Mouse (Mus musculus) brain, embryonic 14.5 days (tissue): Measurements from ENCODE around the gene Mlx.

Source experiments
- CTCF ChIP-seq: fragments of 200-500 bp; IDR thresholded peaks from 2 replicates; pipeline ENCODE4 v1.5.1; 2012; ENCODE audit warnings: inconsistent platforms, mild to moderate bottlenecking, moderate library complexity, borderline replicate concordance; ENCODE audit not compliant: insufficient read depth, insufficient read length; ENCODE audit errors: extremely low read depth
- POLR2A ChIP-seq: fragments of 200-500 bp; IDR thresholded peaks from 2 replicates; pipeline ENCODE4 v1.6.1; 2012; ENCODE audit warnings: mild to moderate bottlenecking, inconsistent platforms, borderline replicate concordance; ENCODE audit not compliant: poor library complexity, insufficient read depth, insufficient read length, severe bottlenecking; ENCODE audit errors: extremely low read depth

- no peak for TF ChIP-seq CTCF
- no peak for TF ChIP-seq POLR2A
These were observed 33.6 kb downstream of the Mlx start for GRCm38 (mm10) chr11:101120545-101121188.
